Mouse (Mus musculus): ENCODE results near the gene Hist1h3e. TPM values are rescaled to one million over a fixed set of nuclear protein-coding genes. Genes with fewer than 3 reads are reported as not detected.

Hist1h3e gene
- polyA plus RNA-seq, 1 experiment from 2014 or later, result 0.85 TPM

- no peak for ATAC-seq
- no peaks in the 10 kb centered on the region for H3K27me3 ChIP-seq (replicated peaks; ENCODE audit: control insufficient read depth, insufficient read depth, low read length)
- H3K9ac ChIP-seq (ENCODE audit: low read depth, low read length), result peak overlapping the region; percentile 71
- H3K9me3 ChIP-seq (ENCODE audit: control insufficient read depth, low read length), result no peaks in the 10 kb centered on the region
- H3K4me3 ChIP-seq (ENCODE audit: low read length), result peak overlapping the region; percentile 44
- H3K27ac ChIP-seq (ENCODE audit: low read depth, low read length), result peak overlapping the region; percentile 90
- under 1% methylated on average over 20 of the region's 20 CpGs for WGBS
- peaks cover 28% of the 10 kb centered on the region for H3K4me1 ChIP-seq (ENCODE audit: control insufficient read depth, insufficient read depth, low read depth, low read length)
- no peaks in the 10 kb centered on the region for H3K36me3 ChIP-seq (ENCODE audit: control insufficient read depth, insufficient read depth, low read length)
- H3K4me2 ChIP-seq (ENCODE audit: low read length), result peak overlapping the region; percentile 61
Measured at GRCm38 (mm10) chr13:23530181-23530900, 31.8 kb downstream of the Hist1h3e start.

GRCm38 (mm10) chr13:23529480-23530165, 32.5 kb downstream of the Hist1h3e start:
- H3K4me2 ChIP-seq (ENCODE audit: low read length), result peak overlapping the region; percentile 61
- no peak overlapping the region for H3K9ac ChIP-seq (ENCODE audit: low read depth, low read length)
- WGBS, result 40% methylated on average over 2 of the region's 2 CpGs
- H3K4me1 ChIP-seq (ENCODE audit: control insufficient read depth, insufficient read depth, low read depth, low read length), result peaks cover 26% of the 10 kb centered on the region
- H3K27me3 ChIP-seq (replicated peaks; ENCODE audit: control insufficient read depth, insufficient read depth, low read length), result no peaks in the 10 kb centered on the region
- no peaks in the 10 kb centered on the region for H3K36me3 ChIP-seq (ENCODE audit: control insufficient read depth, insufficient read depth, low read length)
- no peak overlapping the region for H3K27ac ChIP-seq (ENCODE audit: low read depth, low read length)
- no peak for ATAC-seq
- peak overlapping the region; percentile 44 for H3K4me3 ChIP-seq (ENCODE audit: low read length)
- no peaks in the 10 kb centered on the region for H3K9me3 ChIP-seq (ENCODE audit: control insufficient read depth, low read length)

GRCm38 (mm10) chr13:23529005-23529404, 33.2 kb downstream of the Hist1h3e start:
- Histone ChIP-seq H3K9me3 (ENCODE audit: control insufficient read depth, low read length) (no peaks in the 10 kb centered on the region), H3K27me3 (replicated peaks; ENCODE audit: control insufficient read depth, insufficient read depth, low read length) (no peaks in the 10 kb centered on the region), H3K4me3 (ENCODE audit: low read length) (no peak overlapping the region), H3K36me3 (ENCODE audit: control insufficient read depth, insufficient read depth, low read length) (no peaks in the 10 kb centered on the region), H3K9ac (ENCODE audit: low read depth, low read length) (no peak overlapping the region), H3K4me2 (ENCODE audit: low read length) (no peak overlapping the region), H3K4me1 (ENCODE audit: control insufficient read depth, insufficient read depth, low read depth, low read length) (peaks cover 22% of the 10 kb centered on the region), H3K27ac (ENCODE audit: low read depth, low read length) (no peak overlapping the region)
- 57% methylated on average over 5 of the region's 5 CpGs for WGBS
- no peak for ATAC-seq

- no peaks in the 10 kb centered on the region for H3K27me3 ChIP-seq (replicated peaks; ENCODE audit: control insufficient read depth, insufficient read depth, low read length)
- H3K9me3 ChIP-seq (ENCODE audit: control insufficient read depth, low read length), result no peaks in the 10 kb centered on the region
- H3K4me3 ChIP-seq (ENCODE audit: low read length), result peak overlapping the region; percentile 45
- no peaks in the 10 kb centered on the region for H3K36me3 ChIP-seq (ENCODE audit: control insufficient read depth, insufficient read depth, low read length)
- peaks cover 5% of the 10 kb centered on the region; the same call in 1 of the 2 replicates for H3K4me1 ChIP-seq (ENCODE audit: control insufficient read depth, insufficient read depth, low read depth, low read length)
- H3K9ac ChIP-seq (ENCODE audit: low read depth, low read length), result peak overlapping the region; percentile 56
- 0% methylated on average over 17 of the region's 17 CpGs for WGBS
- peak overlapping the region; percentile 55 for H3K27ac ChIP-seq (ENCODE audit: low read depth, low read length)
- peak; percentile 67 for ATAC-seq
- peak overlapping the region; percentile 54 for H3K4me2 ChIP-seq (ENCODE audit: low read length)
Measured at GRCm38 (mm10) chr13:23526312-23526711, 35.9 kb downstream of the Hist1h3e start.

- no peak for ATAC-seq
- no peaks in the 10 kb centered on the region for H3K27me3 ChIP-seq (replicated peaks; ENCODE audit: control insufficient read depth, insufficient read depth, low read length)
- no peak overlapping the region for H3K9ac ChIP-seq (ENCODE audit: low read depth, low read length)
- H3K9me3 ChIP-seq (ENCODE audit: control insufficient read depth, low read length), result no peaks in the 10 kb centered on the region
- no peaks in the 10 kb centered on the region for H3K36me3 ChIP-seq (ENCODE audit: control insufficient read depth, insufficient read depth, low read length)
- H3K4me3 ChIP-seq (ENCODE audit: low read length), result peak overlapping the region; percentile 45
- 2% methylated on average over 10 of the region's 10 CpGs for WGBS
- H3K4me1 ChIP-seq (ENCODE audit: control insufficient read depth, insufficient read depth, low read depth, low read length), result peaks cover 5% of the 10 kb centered on the region; the same call in 1 of the 2 replicates
- H3K4me2 ChIP-seq (ENCODE audit: low read length), result peak overlapping the region; percentile 54
- no peak overlapping the region for H3K27ac ChIP-seq (ENCODE audit: low read depth, low read length)
Measured at GRCm38 (mm10) chr13:23525901-23526300, 36.3 kb downstream of the Hist1h3e start.

GRCm38 (mm10) chr13:23524654-23525053, 37.5 kb downstream of the Hist1h3e start:
- H3K9ac ChIP-seq (ENCODE audit: low read depth, low read length), result no peak overlapping the region; the same call in 1 of the 2 replicates
- no peak overlapping the region for H3K27ac ChIP-seq (ENCODE audit: low read depth, low read length)
- 0 out of 2 replicates have a peak overlapping the region, but pooled peaks have one; percentile 6 for H3K4me3 ChIP-seq (ENCODE audit: low read length)
- no peaks in the 10 kb centered on the region for H3K36me3 ChIP-seq (ENCODE audit: control insufficient read depth, insufficient read depth, low read length)
- ATAC-seq, result peak; percentile 51
- WGBS, result 13% methylated on average over 5 of the region's 5 CpGs
- peaks cover 5% of the 10 kb centered on the region; the same call in 1 of the 2 replicates for H3K4me1 ChIP-seq (ENCODE audit: control insufficient read depth, insufficient read depth, low read depth, low read length)
- H3K4me2 ChIP-seq (ENCODE audit: low read length), result peak overlapping the region; percentile 26
- H3K27me3 ChIP-seq (replicated peaks; ENCODE audit: control insufficient read depth, insufficient read depth, low read length), result no peaks in the 10 kb centered on the region
- no peaks in the 10 kb centered on the region for H3K9me3 ChIP-seq (ENCODE audit: control insufficient read depth, low read length)

- no peak for ATAC-seq
- H3K4me2 ChIP-seq (ENCODE audit: low read length), result no peak overlapping the region
- H3K4me3 ChIP-seq (ENCODE audit: low read length), result no peak overlapping the region
- no peaks in the 10 kb centered on the region for H3K27me3 ChIP-seq (replicated peaks; ENCODE audit: control insufficient read depth, insufficient read depth, low read length)
- peaks cover 5% of the 10 kb centered on the region; the same call in 1 of the 2 replicates for H3K4me1 ChIP-seq (ENCODE audit: control insufficient read depth, insufficient read depth, low read depth, low read length)
- H3K9ac ChIP-seq (ENCODE audit: low read depth, low read length), result no peak overlapping the region
- no peaks in the 10 kb centered on the region for H3K9me3 ChIP-seq (ENCODE audit: control insufficient read depth, low read length)
- H3K36me3 ChIP-seq (ENCODE audit: control insufficient read depth, insufficient read depth, low read length), result no peaks in the 10 kb centered on the region
- H3K27ac ChIP-seq (ENCODE audit: low read depth, low read length), result no peak overlapping the region
- whole genome bisulfite sequencing, result 42% methylated on average over 5 of the region's 5 CpGs
Measured at GRCm38 (mm10) chr13:23523976-23524375, 38.2 kb downstream of the Hist1h3e start.

GRCm38 (mm10) chr13:23521703-23522102, 40.5 kb downstream of the Hist1h3e start:
- 0 out of 2 replicates have a peak, but pooled peaks have one; percentile 44 for ATAC-seq
- H3K4me3 ChIP-seq (ENCODE audit: low read length), result 0 out of 2 replicates have a peak overlapping the region, but pooled peaks have one; percentile 14
- no peak overlapping the region for H3K27ac ChIP-seq (ENCODE audit: low read depth, low read length)
- H3K4me2 ChIP-seq (ENCODE audit: low read length), result peak overlapping the region; percentile 47
- no peaks in the 10 kb centered on the region for H3K27me3 ChIP-seq (replicated peaks; ENCODE audit: control insufficient read depth, insufficient read depth, low read length)
- no peak overlapping the region for H3K9ac ChIP-seq (ENCODE audit: low read depth, low read length)
- peaks cover 2% of the 10 kb centered on the region; the same call in 1 of the 2 replicates for H3K4me1 ChIP-seq (ENCODE audit: control insufficient read depth, insufficient read depth, low read depth, low read length)
- H3K9me3 ChIP-seq (ENCODE audit: control insufficient read depth, low read length), result no peaks in the 10 kb centered on the region
- under 1% methylated on average over 14 of the region's 14 CpGs for WGBS
- H3K36me3 ChIP-seq (ENCODE audit: control insufficient read depth, insufficient read depth, low read length), result no peaks in the 10 kb centered on the region

- peak; percentile 41 for ATAC-seq
- H3K4me2 ChIP-seq (ENCODE audit: low read length), result peak overlapping the region; percentile 78
- under 1% methylated on average over 10 of the region's 10 CpGs for WGBS
- H3K27me3 ChIP-seq (replicated peaks; ENCODE audit: control insufficient read depth, insufficient read depth, low read length), result no peaks in the 10 kb centered on the region
- peaks cover 2% of the 10 kb centered on the region; the same call in 1 of the 2 replicates for H3K4me1 ChIP-seq (ENCODE audit: control insufficient read depth, insufficient read depth, low read depth, low read length)
- H3K27ac ChIP-seq (ENCODE audit: low read depth, low read length), result no peak overlapping the region
- peak overlapping the region; percentile 45 for H3K4me3 ChIP-seq (ENCODE audit: low read length)
- H3K9ac ChIP-seq (ENCODE audit: low read depth, low read length), result no peak overlapping the region
- H3K36me3 ChIP-seq (ENCODE audit: control insufficient read depth, insufficient read depth, low read length), result no peaks in the 10 kb centered on the region
- H3K9me3 ChIP-seq (ENCODE audit: control insufficient read depth, low read length), result no peaks in the 10 kb centered on the region
Measured at GRCm38 (mm10) chr13:23519416-23519815, 42.8 kb downstream of the Hist1h3e start.

All from hindbrain, embryonic 16.5 days (tissue).